Mouse (Mus musculus) limb, embryonic 12.5 days (tissue): ENCODE measurements around the gene Fat3. TPM values are rescaled to one million over a fixed set of nuclear protein-coding genes. Genes with fewer than 3 reads are reported as not detected.

ENCODE experiments used
- ATAC-seq: fragments of 200-750 bp; cut with Nextera tagmentation; 2 replicates; pipeline ENCODE4 v1.8.0; 2017; ENCODE audit warnings: low read depth, moderate TSS enrichment; ENCODE audit not compliant: insufficient number of reproducible peaks, insufficient read depth, low FRiP score, low TSS enrichment
- H3K27ac ChIP-seq: fragments of 300-500 bp; sonication (generic); 2 replicates; pipeline ENCODE4 v1.5.1; 2016; ENCODE audit warnings: mild to moderate bottlenecking, moderate library complexity
- H3K27me3 ChIP-seq: fragments of 300-500 bp; sonication (generic); 2 replicates; pipeline ENCODE4 v1.6.1; 2016; ENCODE audit warnings: mild to moderate bottlenecking, moderate library complexity
- H3K36me3 ChIP-seq: fragments of 300-500 bp; sonication (generic); 2 replicates; pipeline ENCODE4 v1.6.1; 2016; ENCODE audit warnings: mild to moderate bottlenecking, moderate library complexity
- H3K4me1 ChIP-seq: fragments of 300-500 bp; sonication (generic); replicated peaks from 2 replicates; pipeline ENCODE4 v1.6.1; 2016
- H3K4me2 ChIP-seq: fragments of 300-500 bp; sonication (generic); 2 replicates; pipeline ENCODE4 v1.6.1; 2016; ENCODE audit warnings: mild to moderate bottlenecking, moderate library complexity
- H3K4me3 ChIP-seq: fragments of 300-500 bp; sonication (generic); replicated peaks from 2 replicates; pipeline ENCODE4 v1.5.1; 2016; ENCODE audit warnings: mild to moderate bottlenecking
- H3K9ac ChIP-seq: fragments of 300-500 bp; sonication (generic); replicated peaks from 2 replicates; pipeline ENCODE4 v1.6.1; 2016; ENCODE audit warnings: mild to moderate bottlenecking, moderate library complexity
- H3K9me3 ChIP-seq: fragments of 300-500 bp; sonication (generic); 2 replicates; pipeline ENCODE4 v1.6.1; 2016; ENCODE audit warnings: mild to moderate bottlenecking, moderate library complexity
- WGBS: fragments of 180-500 bp; shearing (Covaris S2); methylation state at CpG from one replicate; pipeline ENCODE4 v1.1.7; 2016; 5-methylcytosine and 5-hydroxymethylcytosine counted together
- polyA plus RNA-seq: library from polyadenylated mRNA; unstranded; fragments of >200 nt; fragmentation: Nextera tagmentation; extraction: Ambion mirVana; gene quantifications from 2 replicates; pipeline ENCODE4 v1.2.1, GENCODE M21; 2016

Fat3 gene
- polyA plus RNA-seq, result 5.1 and 5.2 TPM in 2 replicates

- peak within 1 kb of the TSS; percentile 85 for H3K27ac ChIP-seq
- no peaks in the 10 kb centered on the region for H3K36me3 ChIP-seq
- H3K4me3 ChIP-seq, result peak within 1 kb of the TSS; percentile 63
- WGBS, result under 1% methylated on average over 21 of the region's 21 CpGs
- no peak for ATAC-seq
- H3K27me3 ChIP-seq, result peaks cover 8% of the 10 kb centered on the region; the same call in 1 of the 2 replicates
- H3K9ac ChIP-seq, result peak within 1 kb of the TSS; percentile 75
- peaks cover 20% of the 10 kb centered on the region for H3K4me1 ChIP-seq
- H3K4me2 ChIP-seq, result peak within 1 kb of the TSS; percentile 85
- H3K9me3 ChIP-seq, result no peaks in the 10 kb centered on the region
Measured at GRCm38 (mm10) chr9:16501186-16501711, at the start of gene Fat3. Fat3 (minus strand) TSS chr9:16501285.

- Histone ChIP-seq H3K4me1 (no peaks in the 10 kb centered on the region), H3K36me3 (no peaks in the 10 kb centered on the region), H3K27ac (no peak overlapping the region), H3K9me3 (no peaks in the 10 kb centered on the region), H3K9ac (no peak overlapping the region), H3K4me2 (no peak overlapping the region), H3K4me3 (no peak overlapping the region), H3K27me3 (no peaks in the 10 kb centered on the region)
- 14% methylated on average over 1 of the region's 1 CpGs for WGBS
- no peak for ATAC-seq
Measured at GRCm38 (mm10) chr9:16532884-16533283, 31.8 kb upstream of the Fat3 start.

GRCm38 (mm10) chr9:16517543-16517942, 16.5 kb upstream of the Fat3 start:
- Histone ChIP-seq H3K27ac (no peak overlapping the region), H3K9ac (no peak overlapping the region), H3K36me3 (no peaks in the 10 kb centered on the region), H3K4me2 (no peak overlapping the region), H3K27me3 (no peaks in the 10 kb centered on the region), H3K9me3 (no peaks in the 10 kb centered on the region), H3K4me1 (no peaks in the 10 kb centered on the region), H3K4me3 (no peak overlapping the region)
- ATAC-seq, result no peak
- 70% methylated on average over 1 of the region's 1 CpGs for WGBS

GRCm38 (mm10) chr9:16512005-16512404, 10.9 kb upstream of the Fat3 start:
- H3K4me3 ChIP-seq, result no peak overlapping the region
- 0 out of 2 replicates have a peak, but pooled peaks cover 5% of the 10 kb centered on the region for H3K4me1 ChIP-seq
- WGBS, result 13% methylated on average over 1 of the region's 1 CpGs
- H3K4me2 ChIP-seq, result no peak overlapping the region
- no peaks in the 10 kb centered on the region for H3K9me3 ChIP-seq
- no peaks in the 10 kb centered on the region for H3K36me3 ChIP-seq
- no peak overlapping the region for H3K27ac ChIP-seq
- H3K27me3 ChIP-seq, result no peaks in the 10 kb centered on the region
- no peak for ATAC-seq
- H3K9ac ChIP-seq, result no peak overlapping the region

GRCm38 (mm10) chr9:16503776-16504175, 2.7 kb upstream of the Fat3 start:
- Histone ChIP-seq H3K36me3 (no peaks in the 10 kb centered on the region), H3K27me3 (peaks cover 8% of the 10 kb centered on the region; the same call in 1 of the 2 replicates), H3K9ac (no peak overlapping the region), H3K27ac (no peak overlapping the region), H3K4me2 (no peak overlapping the region), H3K4me1 (peaks cover 14% of the 10 kb centered on the region), H3K4me3 (no peak overlapping the region), H3K9me3 (no peaks in the 10 kb centered on the region)
- ATAC-seq, result no peak
- WGBS, result 55% methylated on average over 2 of the region's 2 CpGs

GRCm38 (mm10) chr9:16502673-16503343, 1.7 kb upstream of the Fat3 start:
- peaks cover 8% of the 10 kb centered on the region; the same call in 1 of the 2 replicates for H3K27me3 ChIP-seq
- 0 out of 2 replicates have a peak overlapping the region, but pooled peaks have one; percentile 85 for H3K27ac ChIP-seq
- 8% methylated on average over 13 of the region's 13 CpGs for WGBS

GRCm38 (mm10) chr9:16501990-16502672, 1.0 kb upstream of the Fat3 start:
- ATAC-seq, result peak; percentile 50
- Histone ChIP-seq H3K27me3 (peaks cover 8% of the 10 kb centered on the region; the same call in 1 of the 2 replicates), H3K4me3 (peak overlapping the region; percentile 63), H3K27ac (peak overlapping the region; percentile 85), H3K4me1 (peaks cover 20% of the 10 kb centered on the region), H3K9ac (peak overlapping the region; percentile 75), H3K36me3 (no peaks in the 10 kb centered on the region), H3K4me2 (peak overlapping the region; percentile 85), H3K9me3 (no peaks in the 10 kb centered on the region)
- WGBS, result 2% methylated on average over 43 of the region's 52 CpGs

More at GRCm38 (mm10) chr9:16502673-16503343, 1.7 kb upstream of the Fat3 start:
- no peak for ATAC-seq
- peak overlapping the region; percentile 75; the same call in 1 of the 2 replicates for H3K9ac ChIP-seq
- no peaks in the 10 kb centered on the region for H3K9me3 ChIP-seq
- H3K4me2 ChIP-seq, result peak overlapping the region; percentile 85
- H3K36me3 ChIP-seq, result no peaks in the 10 kb centered on the region
- peaks cover 20% of the 10 kb centered on the region for H3K4me1 ChIP-seq
- H3K4me3 ChIP-seq, result peak overlapping the region; percentile 63

- Histone ChIP-seq H3K4me2 (peak overlapping the region; percentile 85), H3K4me3 (peak overlapping the region; percentile 63), H3K9me3 (no peaks in the 10 kb centered on the region), H3K27ac (peak overlapping the region; percentile 85), H3K9ac (peak overlapping the region; percentile 75), H3K27me3 (peaks cover 8% of the 10 kb centered on the region; the same call in 1 of the 2 replicates), H3K4me1 (peaks cover 20% of the 10 kb centered on the region), H3K36me3 (no peaks in the 10 kb centered on the region)
- peak; percentile 79 for ATAC-seq
- WGBS, result under 1% methylated on average over 41 of the region's 41 CpGs
Measured at GRCm38 (mm10) chr9:16500382-16501185, 501 bp downstream of the Fat3 start.

- Histone ChIP-seq H3K4me2 (peak overlapping the region; percentile 85), H3K27ac (peak overlapping the region; percentile 85), H3K36me3 (no peaks in the 10 kb centered on the region), H3K4me3 (peak overlapping the region; percentile 63), H3K9me3 (no peaks in the 10 kb centered on the region), H3K4me1 (peaks cover 20% of the 10 kb centered on the region), H3K9ac (peak overlapping the region; percentile 75), H3K27me3 (peaks cover 8% of the 10 kb centered on the region; the same call in 1 of the 2 replicates)
- peak; percentile 52 for ATAC-seq
- under 1% methylated on average over 35 of the region's 35 CpGs for WGBS
Measured at GRCm38 (mm10) chr9:16499621-16500381, 1.3 kb downstream of the Fat3 start.

GRCm38 (mm10) chr9:16498876-16499275, 2.2 kb downstream of the Fat3 start:
- Histone ChIP-seq H3K4me3 (no peak overlapping the region), H3K4me2 (peak overlapping the region; percentile 85), H3K9ac (no peak overlapping the region)

More at GRCm38 (mm10) chr9:16498876-16499275, 2.2 kb downstream of the Fat3 start:
- H3K36me3 ChIP-seq, result no peaks in the 10 kb centered on the region
- no peak for ATAC-seq
- H3K9me3 ChIP-seq, result no peaks in the 10 kb centered on the region
- WGBS, result 7% methylated on average over 4 of the region's 4 CpGs
- peaks cover 20% of the 10 kb centered on the region for H3K4me1 ChIP-seq
- no peak overlapping the region for H3K27ac ChIP-seq
- peaks cover 6% of the 10 kb centered on the region; the same call in 1 of the 2 replicates for H3K27me3 ChIP-seq
